Mouse (Mus musculus) cerebellum, postnatal 25 days (tissue): ENCODE measurements around the gene Glg1.
"Not testable (repeated sequence)": the region's sequence is repeated elsewhere in the genome, so short reads cannot be mapped to it uniquely, and the experiment has no call there.

Experiments
- DNase-seq, 2 experiments: peaks; one replicate each; pipeline ENCODE4 v3.0.0; 2021; ENCODE audit warnings: mixed read lengths in 2 of 2

Gene Glg1

GRCm38 (mm10) chr8:111250111-111250510, 8.9 kb downstream of the Glg1 start:
- DNase-seq: no peak

GRCm38 (mm10) chr8:111248136-111248535, 10.9 kb downstream of the Glg1 start:
- no peak for DNase-seq

GRCm38 (mm10) chr8:111246864-111247263, 12.2 kb downstream of the Glg1 start:
- DNase-seq: not testable (repeated sequence)

DNA sequence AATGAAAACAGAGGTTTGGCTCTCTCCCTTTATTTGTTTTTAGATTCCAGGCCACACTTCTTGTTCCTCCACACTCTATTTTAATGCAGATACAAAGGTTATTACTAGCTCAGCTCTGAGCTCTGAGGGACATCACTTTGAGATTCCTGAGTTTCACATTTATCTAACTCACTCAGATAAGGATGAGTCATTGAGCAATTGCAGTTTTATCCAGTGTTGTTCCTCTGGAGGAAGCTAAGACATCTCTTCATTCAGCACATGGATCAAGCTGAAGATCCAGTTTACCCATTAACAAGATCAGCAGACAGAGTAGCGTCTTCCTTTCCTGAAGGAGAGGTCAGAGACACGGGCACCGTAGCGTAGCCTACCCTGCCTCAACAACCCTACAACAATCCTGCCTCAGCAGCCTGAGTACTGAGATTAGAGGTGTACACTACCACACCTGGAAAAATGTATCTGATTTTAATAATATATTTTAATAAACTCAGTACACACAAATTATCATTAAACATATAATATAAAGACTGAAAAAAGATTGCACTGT, 12.7 kb downstream of the Glg1 start:
- no peak for DNase-seq

- no peak for DNase-seq
Observed at GRCm38 (mm10) chr8:111237301-111237700, 21.7 kb downstream of the Glg1 start.

DNA sequence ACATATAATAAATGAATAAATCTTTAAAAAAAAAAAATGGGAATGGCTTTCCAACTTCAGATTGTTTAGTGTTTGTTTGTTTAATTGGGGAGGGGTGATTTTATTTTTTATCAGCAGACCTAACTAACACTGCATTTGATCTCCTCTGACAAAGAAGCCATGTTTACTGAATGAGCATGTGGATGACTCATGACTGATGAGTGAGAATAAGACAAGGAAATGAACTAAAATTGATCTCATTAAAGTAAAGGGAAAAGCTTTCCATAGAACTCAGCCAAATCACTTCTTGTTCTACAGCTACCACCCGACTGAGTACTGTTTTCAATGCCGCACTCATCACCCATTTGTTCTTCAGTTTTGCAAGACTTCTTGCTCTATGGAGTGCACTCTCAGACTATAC, 25.3 kb downstream of the Glg1 start:
- no peak for DNase-seq

DNA sequence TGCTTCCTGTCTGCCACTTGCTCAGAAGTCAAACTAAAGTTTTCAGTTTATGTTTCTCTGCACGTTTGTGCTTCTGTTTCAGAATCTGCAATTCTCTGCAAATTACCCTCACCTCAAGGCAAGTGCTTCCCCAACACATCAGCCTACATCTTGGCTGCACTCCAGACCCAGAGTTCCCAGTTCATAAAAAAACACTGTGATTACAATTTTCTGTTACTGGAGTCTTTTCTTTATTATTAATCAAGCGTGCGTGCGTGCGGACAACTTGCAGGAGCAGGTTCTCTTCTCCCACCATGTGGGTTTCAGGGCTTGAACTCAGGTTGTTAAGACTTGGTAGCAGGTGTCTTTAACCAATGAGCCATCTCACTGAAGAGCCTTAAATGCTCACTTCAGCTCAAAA, 34.9 kb downstream of the Glg1 start:
- peak in 1 of 2 experiments; percentile 27 for DNase-seq

DNA sequence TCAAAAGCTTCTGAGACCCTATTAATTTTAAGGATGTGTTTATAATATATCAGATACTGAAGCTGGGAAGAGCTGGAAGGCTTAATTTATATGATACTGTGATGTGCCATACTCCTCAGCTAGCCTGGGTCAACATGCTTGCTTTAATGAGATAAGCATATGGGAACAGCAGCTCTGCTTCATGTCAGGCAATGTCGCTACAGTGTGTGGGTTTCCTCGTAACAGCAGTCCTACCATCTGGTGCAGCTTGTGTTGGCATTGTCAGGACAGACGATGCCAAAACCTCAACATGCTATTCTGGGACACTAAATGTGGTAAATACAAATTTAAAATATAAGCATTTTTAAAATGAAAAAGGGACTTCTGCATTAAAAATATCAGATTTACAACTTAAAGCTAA, 40.9 kb downstream of the Glg1 start:
- DNase-seq: peak; percentile 42 to 61

DNA sequence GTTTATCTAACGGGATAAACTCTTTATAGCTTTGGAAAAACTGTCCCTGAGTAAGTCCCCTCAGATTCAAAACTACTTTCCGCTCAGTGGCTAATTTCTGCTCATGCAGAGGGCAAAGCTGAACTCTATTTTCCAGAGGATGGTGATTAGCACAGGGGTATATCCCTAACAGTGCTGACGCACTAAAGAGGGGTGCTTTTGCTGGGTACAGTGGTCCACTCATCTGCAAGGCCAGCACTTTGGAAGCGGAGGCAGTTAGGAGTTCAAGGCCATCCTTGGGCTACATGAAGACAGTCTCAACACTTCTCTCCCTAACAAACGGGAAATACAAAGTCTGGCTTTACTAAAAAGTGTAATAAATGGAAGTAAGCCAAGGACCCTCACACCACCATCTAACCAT, 45.6 kb downstream of the Glg1 start:
- no peak for DNase-seq

- no peak for DNase-seq
Observed at GRCm38 (mm10) chr8:111211180-111211579, 47.8 kb downstream of the Glg1 start.

- DNase-seq: no peak
Observed at GRCm38 (mm10) chr8:111209874-111210273, 49.1 kb downstream of the Glg1 start.

DNA sequence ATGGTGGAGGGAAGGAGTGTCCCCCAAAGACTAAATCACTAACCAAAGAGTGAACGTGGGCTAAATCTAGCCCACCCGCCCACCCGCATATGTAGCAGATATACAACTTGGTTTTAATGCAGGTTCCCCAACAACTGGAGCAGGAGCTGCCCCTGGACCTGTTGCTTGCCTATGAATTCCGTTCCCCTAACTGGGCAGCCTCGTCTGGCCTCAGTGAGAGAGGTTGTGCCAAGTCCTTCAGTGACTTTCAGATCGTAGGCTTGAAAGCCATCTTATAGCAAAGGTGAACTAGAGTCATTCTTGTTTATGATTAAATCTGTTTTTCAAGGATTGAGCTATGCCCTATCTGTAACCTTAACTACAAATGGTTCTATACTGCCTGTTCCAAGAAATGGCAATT, 52.7 kb downstream of the Glg1 start:
- no peak for DNase-seq

DNA sequence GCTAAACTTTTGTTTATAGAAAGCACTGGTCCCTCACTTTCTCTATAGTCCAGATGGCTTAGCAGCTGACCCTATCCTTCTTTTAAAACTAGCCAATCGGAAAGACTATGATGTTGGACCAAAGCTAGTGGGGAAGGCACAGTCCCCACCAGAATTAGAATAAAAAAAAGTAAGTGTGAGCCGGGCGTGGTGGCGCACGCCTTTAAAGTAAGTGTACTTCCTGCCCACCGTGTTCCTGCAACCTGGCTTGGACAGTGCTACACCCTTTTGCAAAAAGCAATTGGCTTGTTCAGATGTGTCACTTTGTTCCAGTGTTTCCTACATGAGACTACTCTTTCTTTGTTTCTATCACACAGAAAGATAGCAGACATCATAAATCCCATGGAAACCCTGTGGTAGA, 54.0 kb downstream of the Glg1 start:
- DNase-seq: no peak

GRCm38 (mm10) chr8:111203341-111203740, 55.7 kb downstream of the Glg1 start:
- no peak for DNase-seq

DNA sequence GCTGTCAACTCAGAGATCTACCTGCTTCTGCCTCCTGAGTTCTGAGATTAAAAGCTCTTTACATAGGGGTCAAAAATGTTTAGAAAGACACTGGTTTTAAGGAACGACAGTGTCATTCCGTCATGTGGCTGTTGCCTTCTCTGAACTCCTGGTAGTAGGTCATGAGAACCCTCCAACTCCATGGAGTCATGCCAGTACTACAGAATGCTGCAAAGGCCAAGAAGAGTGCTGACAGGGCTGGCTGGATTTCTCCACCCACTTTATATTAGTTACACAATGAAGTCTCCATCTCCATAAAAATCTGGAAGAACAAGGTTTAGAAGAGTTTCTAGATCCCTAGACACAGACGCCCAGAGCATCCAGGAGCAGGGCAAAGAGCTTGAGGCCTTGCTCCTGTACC, 61.0 kb downstream of the Glg1 start:
- DNase-seq: no peak

DNA sequence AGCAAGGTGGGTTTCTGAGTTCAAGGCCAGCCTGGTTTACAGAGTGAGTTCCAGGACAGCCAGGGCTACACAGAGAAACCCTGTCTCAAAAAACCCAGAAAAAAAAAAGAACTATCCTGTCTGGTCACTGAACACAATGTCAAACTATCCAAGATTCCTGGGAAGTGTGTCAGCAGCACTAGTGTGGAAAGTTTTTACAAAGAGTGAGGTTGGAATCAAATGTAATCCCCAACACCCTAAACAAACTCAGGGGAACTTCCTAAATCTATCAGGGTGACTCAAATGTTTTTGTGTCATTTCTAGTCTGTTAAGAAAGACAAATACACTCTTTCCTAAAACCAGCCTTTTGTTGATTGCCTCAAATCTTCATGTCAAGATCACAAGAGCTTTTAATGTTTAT, 62.8 kb downstream of the Glg1 start:
- DNase-seq: no peak

DNA sequence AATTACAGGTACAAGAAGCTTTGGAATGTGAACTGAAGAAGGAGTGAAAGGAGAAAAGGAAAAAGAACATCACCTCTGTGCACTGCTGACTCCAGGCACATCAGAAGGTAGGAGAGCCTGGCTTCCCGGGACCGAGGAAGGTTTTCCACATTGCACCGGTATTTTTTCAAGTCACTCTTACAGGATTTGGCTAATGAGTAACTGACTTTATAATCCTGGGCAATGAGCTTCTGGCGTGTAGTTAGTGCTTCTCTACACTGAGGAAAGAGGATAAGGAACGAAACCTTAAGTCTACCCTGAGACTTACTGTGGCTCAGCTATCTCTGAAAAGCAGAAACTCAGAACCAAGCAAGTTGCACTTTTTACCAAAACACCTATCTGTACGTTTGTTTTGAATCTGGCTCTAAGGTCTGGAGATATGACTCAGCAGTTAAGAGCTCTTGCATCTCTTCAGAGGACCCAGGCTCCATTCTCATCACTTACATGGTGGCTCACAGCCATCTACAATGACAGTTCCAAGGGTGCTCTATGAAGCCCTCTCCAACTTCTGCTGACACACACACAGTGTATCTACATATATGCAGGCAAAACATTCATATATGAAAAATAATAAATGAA, 70.3 kb downstream of the Glg1 start:
- DNase-seq: no peak

- no peak for DNase-seq
Observed at GRCm38 (mm10) chr8:111187470-111187869, 71.5 kb downstream of the Glg1 start.

DNA sequence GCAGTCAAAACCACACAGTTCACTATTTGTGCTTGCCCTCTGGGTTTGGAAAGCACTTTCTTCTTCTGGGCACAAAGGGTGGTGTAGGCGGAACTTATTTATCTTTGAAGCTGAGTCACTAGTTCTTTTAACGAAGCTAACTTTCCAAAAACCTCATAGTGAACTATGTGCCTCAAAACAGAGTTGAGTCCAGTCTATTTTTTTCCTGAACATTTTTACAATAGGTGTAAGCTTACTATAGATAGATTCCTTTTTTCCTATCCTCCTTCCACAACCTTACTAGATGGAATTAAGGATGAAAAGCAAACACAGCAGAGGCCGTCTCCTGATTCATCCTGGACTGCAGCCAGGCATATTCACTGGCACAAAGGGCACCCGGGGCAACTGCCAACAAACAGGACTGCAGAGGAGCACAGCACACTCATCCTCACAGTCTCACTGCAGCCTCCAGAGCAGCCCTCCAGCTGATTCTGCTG, 73.5 kb downstream of the Glg1 start:
- DNase-seq: peak; percentile 82 to 90

DNA sequence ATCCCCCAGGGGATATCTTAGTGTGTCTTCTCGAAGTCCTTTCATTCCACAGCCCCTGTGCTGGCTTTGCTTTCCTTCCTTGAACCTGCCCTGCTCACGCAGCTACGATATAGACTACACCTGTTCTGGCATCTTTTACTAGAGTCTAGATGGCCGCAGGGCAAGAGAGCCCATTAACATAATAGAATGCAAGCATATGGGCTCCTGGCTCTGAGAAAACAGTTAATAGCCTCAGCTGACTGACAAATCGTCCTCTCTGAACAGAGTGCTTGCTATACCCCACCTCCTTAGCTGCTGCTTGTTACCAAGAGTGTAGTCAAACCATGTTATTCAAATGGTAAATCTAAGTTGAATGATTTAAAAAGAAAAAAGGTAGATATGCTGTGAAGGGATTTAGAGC, 87.4 kb downstream of the Glg1 start:
- no peak for DNase-seq

GRCm38 (mm10) chr8:111157617-111158016, 101.4 kb downstream of the Glg1 start:
- DNase-seq: peak; percentile 64 to 80

- DNase-seq: no peak
Observed at GRCm38 (mm10) chr8:111155721-111156436, 103.1 kb downstream of the Glg1 start.

- DNase-seq: peak; percentile 97 to 99
Observed at GRCm38 (mm10) chr8:111145460-111146012, 113.5 kb downstream of the Glg1 start.

DNA sequence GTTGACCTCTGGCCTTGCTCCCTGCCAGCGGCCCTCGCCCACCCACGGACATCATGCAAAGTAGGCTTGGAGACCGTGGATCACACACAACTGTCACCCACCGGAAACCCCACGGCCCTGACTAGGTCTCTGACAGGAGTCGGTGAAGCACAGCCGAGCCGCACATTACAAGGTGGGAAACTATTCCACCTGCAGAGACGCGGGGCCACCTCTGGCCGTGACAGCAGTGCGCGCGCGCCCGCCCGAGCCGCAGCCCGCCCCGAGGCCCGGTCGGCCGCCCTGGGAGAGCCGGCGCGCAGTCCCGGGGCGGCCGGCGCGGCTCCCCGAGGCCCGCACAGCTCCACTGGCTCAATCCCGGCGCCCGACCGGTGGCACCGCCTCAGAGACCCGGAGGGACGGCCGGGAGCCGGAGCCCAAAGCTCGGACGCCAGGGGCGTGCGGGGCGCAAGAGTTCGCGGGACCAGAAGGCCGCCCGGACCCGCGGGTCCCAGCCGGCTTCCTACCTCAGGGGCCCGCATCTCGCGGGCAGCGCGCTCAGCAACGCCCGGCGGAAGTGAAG, 114.0 kb downstream of the Glg1 start:
- DNase-seq: peak in 1 of 2 experiments; percentile 45
